Mouse (Mus musculus) forebrain, embryonic 10.5 days (tissue): ENCODE measurements around the gene Fam3b. TPM values are rescaled to one million over a fixed set of nuclear protein-coding genes. Genes with fewer than 3 reads are reported as not detected.

Experiments used
- DNase-seq: peaks from one replicate; pipeline ENCODE4 v3.0.0-alpha.2; 2017; ENCODE audit warnings: low spot score; ENCODE audit errors: extremely low spot score
- H3K27ac ChIP-seq: fragments of 300-500 bp; sonication (generic); 2 replicates; pipeline ENCODE4 v1.5.1; 2016; ENCODE audit warnings: mild to moderate bottlenecking
- H3K27me3 ChIP-seq: fragments of 300-500 bp; sonication (generic); 2 replicates; pipeline ENCODE4 v1.6.1; 2016; ENCODE audit warnings: mild to moderate bottlenecking; ENCODE audit not compliant: poor library complexity, severe bottlenecking
- H3K36me3 ChIP-seq: fragments of 300-500 bp; sonication (generic); replicated peaks from 2 replicates; pipeline ENCODE4 v1.6.1; 2016; ENCODE audit warnings: mild to moderate bottlenecking, moderate library complexity
- H3K4me1 ChIP-seq: fragments of 300-500 bp; sonication (generic); 2 replicates; pipeline ENCODE4 v1.6.1; 2016
- H3K4me3 ChIP-seq: fragments of 300-500 bp; sonication (generic); 2 replicates; pipeline ENCODE4 v1.5.1; 2016; ENCODE audit warnings: mild to moderate bottlenecking, moderate library complexity
- H3K9me3 ChIP-seq: fragments of 300-500 bp; sonication (generic); 2 replicates; pipeline ENCODE4 v1.6.1; 2016; ENCODE audit warnings: mild to moderate bottlenecking, moderate library complexity
- WGBS: fragments of 180-500 bp; shearing (Covaris S2); methylation state at CpG from one replicate; pipeline ENCODE4 v1.1.7; 2016; 5-methylcytosine and 5-hydroxymethylcytosine counted together
- polyA plus RNA-seq: library from polyadenylated mRNA; unstranded; fragments of >200 nt; fragmentation: Nextera tagmentation; extraction: Ambion mirVana; gene quantifications from 2 replicates; pipeline ENCODE4 v1.2.1, GENCODE M21; 2016

The Fam3b gene
- not detected in 2 replicates for polyA plus RNA-seq

DNA sequence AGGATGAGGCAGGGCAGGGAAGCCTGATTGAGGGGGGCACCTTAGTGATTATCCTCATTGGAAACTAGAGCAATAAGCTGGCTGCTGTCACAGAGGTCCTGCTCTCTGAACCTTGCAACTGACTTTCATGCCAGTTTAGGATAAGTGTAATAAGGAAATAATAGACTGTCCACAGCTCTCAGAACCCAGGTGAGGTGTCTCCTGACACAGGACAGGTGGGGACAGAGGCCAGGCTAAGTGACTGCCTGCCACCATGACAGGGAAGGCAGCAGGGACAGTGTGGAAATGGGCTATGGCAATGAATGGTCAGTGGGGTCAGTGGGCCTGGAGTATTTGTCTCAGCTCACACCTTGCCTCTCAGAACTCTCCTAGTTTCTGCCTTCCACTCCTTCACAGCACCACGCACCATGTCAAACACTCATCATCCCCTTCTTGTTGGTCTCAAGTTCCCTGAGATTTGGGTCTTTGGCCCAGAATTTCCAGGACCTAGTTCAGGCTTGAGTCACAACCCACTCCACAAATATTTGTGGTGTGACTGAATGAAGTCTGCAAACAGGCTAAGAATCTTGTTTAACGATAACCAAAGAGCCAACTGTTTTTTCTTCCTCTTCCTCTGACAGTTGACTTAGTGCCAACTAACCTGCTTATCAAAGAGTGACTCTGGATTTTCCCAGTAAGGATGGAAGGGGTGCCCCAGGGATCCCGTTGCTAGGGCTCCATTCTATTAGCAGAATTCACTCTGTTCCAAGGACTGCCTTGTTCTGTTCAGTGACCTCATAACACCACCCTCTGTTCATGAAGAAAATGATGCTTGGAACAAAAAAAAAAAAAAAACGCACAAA is at the start of gene Fam3b:
Gene Fam3b (minus strand): TSS at position 718 of the 842 bp plus-strand sequence.
- Histone ChIP-seq H3K4me3 (no peak within 1 kb of the TSS), H3K27ac (no peak within 1 kb of the TSS)
- WGBS, result 86% methylated on average over 4 of the region's 4 CpGs

DNA sequence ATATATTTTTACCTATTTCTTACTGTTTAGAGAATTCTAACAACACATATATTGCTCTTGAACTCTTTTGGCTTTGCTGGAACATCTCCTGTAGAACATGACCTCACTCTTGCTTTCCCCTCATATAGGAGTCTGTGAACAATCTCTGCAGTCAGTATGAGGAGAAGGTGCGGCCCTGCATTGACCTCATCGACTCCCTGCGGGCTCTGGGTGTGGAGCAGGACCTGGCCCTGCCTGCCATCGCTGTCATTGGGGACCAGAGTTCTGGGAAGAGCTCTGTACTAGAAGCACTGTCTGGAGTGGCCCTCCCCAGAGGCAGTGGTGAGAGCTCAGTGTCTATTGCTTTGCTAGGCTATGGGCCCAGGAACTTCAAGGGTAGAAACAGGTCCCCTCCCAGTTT is 29.7 kb upstream of the Fam3b start:
- no peak overlapping the region for H3K4me3 ChIP-seq
- H3K9me3 ChIP-seq, result no peaks in the 10 kb centered on the region; the same call in 1 of the 2 replicates
- H3K36me3 ChIP-seq, result no peaks in the 10 kb centered on the region
- H3K4me1 ChIP-seq, result no peaks in the 10 kb centered on the region
- H3K27me3 ChIP-seq, result no peaks in the 10 kb centered on the region
- DNase-seq, result no peak
- WGBS, result 87% methylated on average over 4 of the region's 4 CpGs
- H3K27ac ChIP-seq, result no peak overlapping the region

More for the DNA sequence above, at the start of gene Fam3b:
- no peaks in the 10 kb centered on the region for H3K9me3 ChIP-seq
- no peaks in the 10 kb centered on the region for H3K27me3 ChIP-seq
- H3K36me3 ChIP-seq, result no peaks in the 10 kb centered on the region
- no peaks in the 10 kb centered on the region for H3K4me1 ChIP-seq
- no peak for DNase-seq

DNA sequence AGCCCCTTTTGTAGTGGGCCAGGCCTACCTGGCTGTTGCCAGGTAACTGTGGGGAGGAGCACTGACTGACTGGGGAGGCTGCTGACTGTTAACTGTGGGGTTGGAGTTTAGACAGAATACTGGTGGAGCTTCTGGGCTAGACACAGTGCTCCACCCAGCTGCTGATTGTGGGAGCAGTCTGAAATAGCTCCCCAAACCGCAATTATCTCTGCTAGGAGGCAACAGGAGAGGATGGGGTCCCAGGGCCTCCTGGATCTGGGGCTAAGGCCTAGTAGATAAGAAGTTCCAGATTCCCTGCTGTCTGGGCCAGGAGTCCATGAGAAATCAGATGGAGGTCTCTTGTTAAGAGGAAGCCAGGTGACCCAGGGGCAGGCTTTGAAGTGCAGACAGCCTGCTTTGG is 22.2 kb upstream of the Fam3b start:
- Histone ChIP-seq H3K4me3 (no peak overlapping the region), H3K27me3 (no peaks in the 10 kb centered on the region), H3K9me3 (no peaks in the 10 kb centered on the region; the same call in 1 of the 2 replicates), H3K36me3 (no peaks in the 10 kb centered on the region), H3K27ac (peak overlapping the region; percentile 83), H3K4me1 (peaks cover 30% of the 10 kb centered on the region)
- DNase-seq, result no peak
- WGBS, result 73% methylated on average over 1 of the region's 1 CpGs

DNA sequence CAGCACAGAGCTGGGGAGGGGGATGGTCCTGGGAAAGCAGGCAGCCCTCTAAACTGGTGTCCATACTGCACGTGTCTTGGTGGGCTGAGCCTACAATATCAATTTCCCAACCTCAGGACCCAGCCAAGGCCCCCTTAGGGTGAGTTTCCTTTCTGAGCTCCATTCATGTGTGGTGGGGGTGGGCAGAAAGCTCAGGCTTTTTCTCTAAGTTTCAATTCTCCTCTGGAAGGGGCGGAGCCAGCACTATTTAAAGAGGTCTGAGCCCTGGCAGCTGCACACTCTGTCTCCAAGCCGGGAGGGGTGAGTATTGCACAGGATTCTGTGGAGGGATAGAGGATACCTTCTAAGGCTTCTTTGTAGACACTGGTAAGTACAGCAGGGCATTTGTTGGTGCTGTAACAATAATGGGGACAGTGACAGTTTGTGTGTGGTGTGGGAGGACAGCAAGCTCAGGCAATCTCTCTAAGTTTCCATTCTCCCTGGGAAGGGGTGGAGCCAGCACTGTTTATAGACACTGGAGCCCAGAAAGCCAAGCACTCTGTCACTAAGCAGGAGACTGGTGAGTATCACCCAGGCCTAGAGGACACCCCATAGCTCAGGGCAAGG is 21.3 kb upstream of the Fam3b start:
- Histone ChIP-seq H3K9me3 (no peaks in the 10 kb centered on the region), H3K4me3 (peak overlapping the region; percentile 27), H3K36me3 (no peaks in the 10 kb centered on the region), H3K27me3 (no peaks in the 10 kb centered on the region), H3K27ac (peak overlapping the region; percentile 83), H3K4me1 (peaks cover 30% of the 10 kb centered on the region)
- 9% methylated on average over 3 of the region's 3 CpGs for WGBS
- peak; percentile 58 for DNase-seq

DNA sequence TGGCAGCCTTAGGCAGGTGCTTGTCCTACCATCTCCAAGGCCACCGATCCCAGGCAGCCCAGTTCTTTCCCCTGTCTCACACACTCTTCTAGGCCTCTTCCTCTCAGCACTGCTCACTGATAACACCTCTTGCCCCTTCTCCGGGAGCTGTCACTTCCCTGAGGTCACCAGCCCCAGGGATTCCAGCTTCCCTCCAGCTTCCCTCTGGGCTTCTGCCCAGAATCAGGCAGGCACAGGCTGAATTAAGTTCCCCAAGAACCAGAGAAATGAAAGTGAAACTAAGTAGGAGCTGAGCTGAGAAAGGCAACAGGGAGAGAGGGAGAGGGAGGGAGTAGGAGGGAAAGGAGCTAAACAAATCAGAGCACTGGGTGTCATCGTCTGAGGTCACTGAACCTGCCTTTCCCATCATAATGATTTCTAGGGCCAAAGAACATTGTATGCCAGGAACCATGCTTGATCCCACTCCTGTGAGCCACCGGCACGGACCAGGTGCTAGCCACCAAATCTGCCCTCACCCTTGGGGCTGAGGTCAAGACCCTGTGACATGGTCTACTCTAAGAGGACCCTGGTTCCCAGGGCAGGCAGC is 20.4 kb upstream of the Fam3b start:
- DNase-seq, result no peak
- Histone ChIP-seq H3K27ac (peak overlapping the region; percentile 83), H3K27me3 (no peaks in the 10 kb centered on the region), H3K4me1 (peaks cover 30% of the 10 kb centered on the region), H3K9me3 (no peaks in the 10 kb centered on the region), H3K4me3 (no peak overlapping the region), H3K36me3 (no peaks in the 10 kb centered on the region)
- 47% methylated on average over 5 of the region's 5 CpGs for WGBS

DNA sequence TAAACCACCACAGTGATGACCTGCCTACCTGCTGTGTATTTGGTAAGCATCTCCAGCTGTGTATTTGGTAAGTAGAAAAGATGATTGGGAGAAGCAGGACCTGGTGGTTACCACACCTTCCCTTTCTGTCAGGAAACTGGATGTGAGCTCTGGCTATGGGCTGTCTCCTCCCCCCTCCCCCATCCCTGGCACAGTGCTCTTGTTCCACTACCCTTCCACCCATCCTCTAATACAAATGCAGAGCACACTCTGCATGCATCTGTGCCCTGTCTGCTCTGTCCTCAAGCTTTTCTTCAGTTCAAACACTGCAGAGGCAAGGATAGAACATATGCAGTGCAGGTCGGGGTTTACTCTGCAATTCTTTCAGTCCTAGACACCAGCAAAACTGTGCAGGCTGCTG is 19.8 kb upstream of the Fam3b start:
- 53% methylated on average over 1 of the region's 1 CpGs for WGBS
- Histone ChIP-seq H3K27ac (peak overlapping the region; percentile 83), H3K27me3 (no peaks in the 10 kb centered on the region), H3K4me1 (peaks cover 30% of the 10 kb centered on the region), H3K9me3 (no peaks in the 10 kb centered on the region), H3K36me3 (no peaks in the 10 kb centered on the region), H3K4me3 (no peak overlapping the region)
- no peak for DNase-seq

DNA sequence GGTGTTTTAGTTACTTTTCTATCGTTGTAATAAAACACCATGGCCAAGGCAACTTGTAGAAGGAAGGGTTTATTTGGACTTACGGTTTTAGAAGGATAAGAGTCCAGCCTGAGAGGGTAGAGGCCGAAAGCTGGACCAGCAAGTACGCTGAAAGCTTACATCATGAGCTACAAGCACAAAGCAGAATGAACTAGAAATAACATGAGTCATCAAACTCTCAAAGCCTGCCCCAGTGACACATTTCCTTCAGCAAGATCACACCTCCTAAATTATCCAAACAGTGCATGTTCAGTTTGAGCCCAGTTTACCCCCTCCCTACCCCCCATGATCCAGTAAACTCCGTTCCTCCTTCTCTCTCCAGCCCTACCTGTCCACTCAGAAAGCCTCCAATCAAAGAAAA is 19.1 kb upstream of the Fam3b start:
- peaks cover 30% of the 10 kb centered on the region for H3K4me1 ChIP-seq
- no peaks in the 10 kb centered on the region for H3K36me3 ChIP-seq
- WGBS, result 91% methylated on average over 5 of the region's 5 CpGs
- no peak overlapping the region for H3K27ac ChIP-seq
- no peaks in the 10 kb centered on the region for H3K9me3 ChIP-seq
- no peaks in the 10 kb centered on the region for H3K27me3 ChIP-seq
- no peak overlapping the region for H3K4me3 ChIP-seq
- DNase-seq, result no peak

DNA sequence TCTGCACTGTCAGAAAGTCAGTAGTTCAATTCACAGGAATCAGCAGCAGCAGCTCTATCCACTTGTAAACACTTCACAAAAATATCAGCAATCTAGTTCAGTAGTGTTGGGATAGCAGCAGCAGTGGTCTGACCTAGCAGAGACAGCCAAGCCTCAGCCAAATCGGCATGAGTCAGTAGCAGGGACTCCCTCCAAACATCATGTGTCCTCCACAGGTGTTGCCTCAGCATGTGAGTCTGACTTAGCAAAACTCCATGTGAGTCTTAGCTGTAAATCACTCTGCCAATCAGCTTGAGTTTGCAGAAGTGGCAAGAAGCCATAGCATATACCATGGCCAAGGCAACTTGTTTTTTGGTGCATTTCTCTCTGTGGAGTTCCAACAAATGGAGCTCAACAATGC is 18.5 kb upstream of the Fam3b start:
- H3K36me3 ChIP-seq, result no peaks in the 10 kb centered on the region
- H3K4me1 ChIP-seq, result peaks cover 30% of the 10 kb centered on the region
- no peak overlapping the region for H3K4me3 ChIP-seq
- DNase-seq, result no peak
- no peak overlapping the region for H3K27ac ChIP-seq
- 90% methylated on average over 1 of the region's 1 CpGs for WGBS
- H3K27me3 ChIP-seq, result no peaks in the 10 kb centered on the region
- H3K9me3 ChIP-seq, result no peaks in the 10 kb centered on the region

DNA sequence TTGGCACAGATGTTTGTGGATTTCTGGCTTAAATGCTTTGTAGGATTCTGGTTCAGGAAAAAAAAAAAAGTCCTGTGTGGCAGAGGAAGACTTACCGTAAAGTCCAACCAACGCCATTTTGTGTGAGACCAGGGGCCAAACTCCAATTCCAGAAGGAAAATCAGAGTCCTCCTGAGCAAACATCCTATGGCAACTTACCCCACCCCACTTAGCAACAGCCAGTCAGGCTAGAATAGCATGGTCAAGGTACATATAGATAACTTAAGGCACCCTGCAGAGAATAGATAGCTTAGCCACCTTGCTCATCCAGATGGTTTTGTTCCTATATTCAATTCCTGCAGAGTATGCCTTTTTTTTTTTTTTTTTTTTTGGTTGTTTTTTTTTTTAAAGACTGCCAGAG is 14.6 kb upstream of the Fam3b start:
- no peaks in the 10 kb centered on the region for H3K27me3 ChIP-seq
- no peak overlapping the region for H3K27ac ChIP-seq
- 0 out of 2 replicates have a peak, but pooled peaks cover under 1% of the 10 kb centered on the region for H3K4me1 ChIP-seq
- no peak for DNase-seq
- no peak overlapping the region for H3K4me3 ChIP-seq
- H3K36me3 ChIP-seq, result no peaks in the 10 kb centered on the region
- WGBS, result 98% methylated on average over 2 of the region's 2 CpGs
- no peaks in the 10 kb centered on the region for H3K9me3 ChIP-seq

DNA sequence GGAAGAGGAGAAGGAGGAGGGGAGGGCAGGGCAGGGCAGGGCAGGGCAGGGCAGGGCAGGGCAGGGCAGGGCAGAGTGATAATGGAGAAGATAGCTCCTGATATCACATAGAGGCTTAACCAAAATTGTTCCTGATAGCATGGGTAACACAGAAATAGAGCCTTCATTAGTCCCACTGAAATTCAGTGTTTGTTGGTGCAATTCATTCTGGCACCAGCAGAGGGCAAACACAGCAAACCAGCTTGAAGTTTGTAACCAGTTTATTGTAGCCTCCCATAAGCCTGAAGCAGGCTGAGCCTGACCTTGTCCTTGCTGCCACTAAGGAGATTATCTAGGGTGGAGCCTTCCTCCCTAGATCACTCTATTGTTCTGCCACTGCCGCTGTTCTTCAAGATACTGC is 8.4 kb upstream of the Fam3b start:
- WGBS, result 12% methylated on average over 1 of the region's 1 CpGs
- no peaks in the 10 kb centered on the region for H3K27me3 ChIP-seq

DNA sequence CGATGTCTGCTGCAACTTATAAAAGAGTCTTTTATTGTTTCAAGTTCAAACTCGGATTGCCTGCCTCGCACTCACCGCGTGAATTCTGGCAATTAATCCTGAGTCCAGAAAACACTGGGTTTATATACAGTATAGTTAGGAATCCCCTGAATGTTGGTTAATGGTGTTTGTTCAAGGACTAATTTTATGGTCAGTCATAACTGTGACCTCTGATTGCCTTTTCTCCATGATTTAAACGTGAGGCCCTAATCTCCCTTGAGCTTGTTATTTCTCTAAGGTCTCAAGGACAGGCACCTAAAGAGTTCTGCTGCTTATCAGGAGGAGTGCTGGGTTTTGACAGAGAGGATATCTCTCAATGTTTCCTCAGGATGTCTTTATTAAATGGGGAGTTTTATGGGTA is 7.4 kb upstream of the Fam3b start:
- no peak for DNase-seq
- H3K4me3 ChIP-seq, result no peak overlapping the region
- H3K27ac ChIP-seq, result no peak overlapping the region
- 86% methylated on average over 6 of the region's 6 CpGs for WGBS
- H3K36me3 ChIP-seq, result no peaks in the 10 kb centered on the region
- H3K27me3 ChIP-seq, result no peaks in the 10 kb centered on the region
- H3K9me3 ChIP-seq, result no peaks in the 10 kb centered on the region
- no peaks in the 10 kb centered on the region for H3K4me1 ChIP-seq

More for the DNA sequence above, 8.4 kb upstream of the Fam3b start:
- peak; percentile 50 for DNase-seq
- no peaks in the 10 kb centered on the region for H3K4me1 ChIP-seq
- no peaks in the 10 kb centered on the region for H3K36me3 ChIP-seq
- H3K4me3 ChIP-seq, result no peak overlapping the region
- H3K27ac ChIP-seq, result no peak overlapping the region
- H3K9me3 ChIP-seq, result no peaks in the 10 kb centered on the region

DNA sequence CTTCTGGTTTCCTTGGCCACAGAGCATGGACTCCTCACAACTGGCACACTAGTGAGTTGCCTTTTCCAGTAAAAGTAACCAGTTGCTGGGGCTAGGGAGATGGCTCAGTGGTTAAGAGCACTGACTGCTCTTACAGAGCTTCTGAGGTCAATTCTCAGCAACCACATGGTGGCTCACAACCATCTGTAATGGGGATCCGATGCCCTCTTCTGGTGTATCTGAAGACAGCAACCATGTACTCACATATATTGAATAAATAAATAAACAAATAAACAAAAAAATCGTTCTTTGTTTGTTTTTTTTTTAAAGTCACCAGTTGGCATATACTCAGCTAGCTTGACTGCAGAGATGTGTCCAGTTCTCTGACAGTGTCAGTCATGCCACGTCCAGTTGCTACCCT is 1.7 kb upstream of the Fam3b start:
- no peaks in the 10 kb centered on the region for H3K27me3 ChIP-seq
- H3K4me3 ChIP-seq, result no peak overlapping the region
- H3K4me1 ChIP-seq, result no peaks in the 10 kb centered on the region
- no peaks in the 10 kb centered on the region for H3K36me3 ChIP-seq
- no peak overlapping the region for H3K27ac ChIP-seq
- no peak for DNase-seq
- 77% methylated on average over 3 of the region's 3 CpGs for WGBS
- no peaks in the 10 kb centered on the region for H3K9me3 ChIP-seq

DNA sequence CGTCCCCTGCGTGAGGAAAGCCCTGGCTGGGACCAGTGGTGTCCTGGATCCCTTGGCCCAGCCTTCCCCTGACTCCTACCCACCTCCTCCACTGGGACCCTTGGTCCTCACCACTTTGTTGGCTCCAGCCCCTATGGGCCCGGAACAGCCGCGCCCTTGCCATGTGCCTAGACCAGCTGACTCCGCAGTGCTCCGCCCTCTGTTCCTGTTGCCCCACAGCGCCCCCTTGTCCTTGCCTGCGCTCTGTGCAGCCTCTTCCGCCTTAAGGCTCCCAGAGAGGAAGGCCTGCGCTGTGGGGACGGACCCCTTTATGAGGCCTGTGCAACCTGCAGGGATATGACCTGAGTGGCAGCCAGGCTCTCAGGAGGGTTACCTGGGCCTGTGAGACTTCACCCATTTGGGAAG is 2.3 kb downstream of the Fam3b start:
- Histone ChIP-seq H3K4me1 (no peaks in the 10 kb centered on the region), H3K36me3 (no peaks in the 10 kb centered on the region), H3K27me3 (no peaks in the 10 kb centered on the region), H3K27ac (no peak overlapping the region), H3K9me3 (no peaks in the 10 kb centered on the region), H3K4me3 (no peak overlapping the region)
- 92% methylated on average over 12 of the region's 12 CpGs for WGBS
- DNase-seq, result no peak
